Mouse (Mus musculus) midbrain, embryonic 16.5 days (tissue): ENCODE data around the gene 1700125H20Rik. TPM values are rescaled to one million over a fixed set of nuclear protein-coding genes. Genes with fewer than 3 reads are reported as not detected.

Experiments used
- ATAC-seq: fragments of 200-750 bp; cut with Nextera tagmentation; 2 replicates; pipeline ENCODE4 v1.8.0; 2017; ENCODE audit warnings: moderate TSS enrichment
- H3K27ac ChIP-seq: fragments of 300-500 bp; sonication (generic); 2 replicates; pipeline ENCODE4 v1.5.1; 2014; ENCODE audit warnings: mild to moderate bottlenecking, low read length, mixed read lengths
- H3K27me3 ChIP-seq: fragments of 300-500 bp; sonication (generic); 2 replicates; pipeline ENCODE4 v1.6.1; 2014; ENCODE audit warnings: low read depth, low read length, mixed read lengths; ENCODE audit not compliant: control insufficient read depth, insufficient read depth
- H3K36me3 ChIP-seq: fragments of 300-500 bp; sonication (generic); 2 replicates; pipeline ENCODE4 v1.6.1; 2014; ENCODE audit warnings: mild to moderate bottlenecking, low read length, moderate library complexity, mixed read lengths; ENCODE audit not compliant: control insufficient read depth, insufficient read depth
- H3K4me1 ChIP-seq: fragments of 300-500 bp; sonication (generic); 2 replicates; pipeline ENCODE4 v1.6.1; 2014; ENCODE audit warnings: mild to moderate bottlenecking, low read length, mixed read lengths; ENCODE audit not compliant: control insufficient read depth, insufficient read depth
- H3K4me2 ChIP-seq: fragments of 300-500 bp; sonication (generic); 2 replicates; pipeline ENCODE4 v1.6.1; 2014; ENCODE audit warnings: mild to moderate bottlenecking, low read length, mixed read lengths
- H3K4me3 ChIP-seq: fragments of 300-500 bp; sonication (generic); 2 replicates; pipeline ENCODE4 v1.5.1; 2014; ENCODE audit warnings: low read depth, mild to moderate bottlenecking, low read length, moderate library complexity, mixed read lengths
- H3K9ac ChIP-seq: fragments of 300-500 bp; sonication (generic); 2 replicates; pipeline ENCODE4 v1.6.1; 2014; ENCODE audit warnings: low read depth, low read length, mixed read lengths
- H3K9me3 ChIP-seq: fragments of 300-500 bp; sonication (generic); replicated peaks from 2 replicates; pipeline ENCODE4 v1.6.1; 2014; ENCODE audit warnings: mild to moderate bottlenecking, low read length, mixed read lengths; ENCODE audit not compliant: control insufficient read depth, poor library complexity, severe bottlenecking
- WGBS: fragments of 180-500 bp; shearing (Covaris S2); extraction: QIAGEN DNeasy Blood & Tissue Kit; methylation state at CpG from one replicate; pipeline ENCODE4 v1.1.7; 2014; 5-methylcytosine and 5-hydroxymethylcytosine counted together
- polyA plus RNA-seq: library from polyadenylated mRNA; unstranded; fragments of >200 nt; fragmentation: Nextera tagmentation; extraction: Ambion mirVana; gene quantifications from 2 replicates; pipeline ENCODE4 v1.2.1, GENCODE M21; 2015

The 1700125H20Rik gene
- polyA plus RNA-seq: 0.44 and 0.48 TPM in 2 replicates

DNA sequence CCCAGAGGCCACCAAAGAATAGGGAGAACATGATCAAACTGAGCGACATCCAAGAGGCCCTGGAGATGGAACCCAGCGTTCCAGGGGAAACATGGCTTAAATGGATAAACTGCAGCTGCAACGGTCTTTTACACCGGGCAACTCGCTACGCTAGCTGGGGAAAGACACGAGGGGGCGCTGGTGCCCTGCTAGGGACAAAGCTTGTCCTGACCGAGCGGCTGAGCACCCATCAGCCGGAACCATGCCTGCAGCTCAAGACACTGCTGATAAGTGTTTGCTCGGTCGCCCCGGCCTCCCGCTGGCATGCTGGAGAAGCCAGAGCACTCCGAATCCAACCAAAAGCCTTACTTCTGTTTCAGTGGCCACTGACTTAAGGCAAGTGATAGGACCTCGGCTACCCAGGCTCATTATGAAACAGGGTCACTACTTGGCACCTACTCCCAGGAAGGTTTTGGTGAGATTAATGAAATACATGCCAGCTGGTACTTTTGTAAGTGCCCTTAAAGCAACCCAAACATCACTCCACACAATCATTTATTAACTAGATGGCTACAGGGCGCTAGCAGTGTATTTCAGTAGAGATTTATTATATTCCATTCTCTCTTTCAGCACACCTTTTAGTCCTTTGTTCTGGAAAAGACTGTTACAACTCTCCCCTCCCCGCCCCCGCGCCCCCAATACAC, at the start of gene 1700125H20Rik:
Gene 1700125H20Rik (plus strand): TSS at position 347 of the 683 bp plus-strand sequence.
- peak within 1 kb of the TSS; percentile 33 for H3K4me3 ChIP-seq
- peaks cover 6% of the 10 kb centered on the region for H3K4me1 ChIP-seq
- peak within 1 kb of the TSS; percentile 57 for H3K9ac ChIP-seq
- ATAC-seq: peak; percentile 86; the same call in 1 of the 2 replicates
- no peaks in the 10 kb centered on the region for H3K36me3 ChIP-seq
- no peaks in the 10 kb centered on the region for H3K9me3 ChIP-seq
- WGBS: 15% methylated on average over 21 of the region's 21 CpGs
- H3K4me2 ChIP-seq: peak within 1 kb of the TSS; percentile 77
- no peaks in the 10 kb centered on the region; the same call in 1 of the 2 replicates for H3K27me3 ChIP-seq
- no peak within 1 kb of the TSS for H3K27ac ChIP-seq

GRCm38 (mm10) chr11:85122073-85122472, 48.1 kb upstream of the 1700125H20Rik start:
- Histone ChIP-seq H3K4me1 (no peaks in the 10 kb centered on the region), H3K9ac (no peak overlapping the region), H3K27me3 (no peaks in the 10 kb centered on the region), H3K9me3 (no peaks in the 10 kb centered on the region), H3K4me2 (no peak overlapping the region), H3K36me3 (no peaks in the 10 kb centered on the region), H3K27ac (no peak overlapping the region), H3K4me3 (no peak overlapping the region)
- WGBS: 79% methylated on average over 1 of the region's 1 CpGs
- ATAC-seq: no peak

DNA sequence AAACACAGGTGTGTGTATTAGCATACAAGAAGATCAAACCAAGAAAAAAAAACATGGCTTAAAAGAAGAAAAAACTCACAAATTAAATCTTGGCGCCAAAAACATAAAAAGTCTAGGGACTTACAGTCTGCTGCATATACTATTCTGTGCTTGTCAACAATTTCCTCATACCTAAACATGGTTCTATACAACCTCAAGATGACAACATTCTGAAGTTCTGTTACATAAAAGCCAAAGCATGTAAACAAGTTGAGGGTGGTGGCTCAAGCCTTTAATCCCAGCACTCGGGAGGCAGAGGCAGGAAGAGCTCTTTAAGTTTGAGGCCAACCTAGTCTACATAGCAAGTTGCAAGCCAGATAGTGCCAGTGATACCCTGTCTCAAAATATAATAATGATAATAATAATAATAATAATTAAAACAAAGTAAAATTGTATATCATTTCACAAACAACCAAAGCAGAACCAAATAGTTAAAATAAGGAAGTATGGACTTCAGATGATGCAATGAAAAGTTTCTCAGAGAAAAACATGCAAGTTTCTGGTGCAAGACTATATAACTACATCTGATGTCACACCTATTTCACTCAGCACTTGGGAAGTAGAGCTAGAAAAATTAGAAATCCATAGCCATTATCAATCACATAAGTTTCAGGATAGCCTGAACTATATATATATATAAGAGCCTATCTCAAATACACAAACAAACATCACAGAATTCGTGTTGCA, 46.8 kb upstream of the 1700125H20Rik start:
- no peak overlapping the region for H3K4me3 ChIP-seq
- H3K4me2 ChIP-seq: no peak overlapping the region
- no peak for ATAC-seq
- WGBS: 90% methylated on average over 3 of the region's 3 CpGs
- H3K9me3 ChIP-seq: no peaks in the 10 kb centered on the region
- H3K4me1 ChIP-seq: no peaks in the 10 kb centered on the region
- H3K9ac ChIP-seq: no peak overlapping the region
- no peaks in the 10 kb centered on the region for H3K27me3 ChIP-seq
- H3K27ac ChIP-seq: no peak overlapping the region
- no peaks in the 10 kb centered on the region for H3K36me3 ChIP-seq

GRCm38 (mm10) chr11:85126257-85127102, 43.7 kb upstream of the 1700125H20Rik start:
- no peaks in the 10 kb centered on the region for H3K27me3 ChIP-seq
- WGBS: 89% methylated on average over 2 of the region's 2 CpGs
- H3K4me3 ChIP-seq: no peak overlapping the region
- no peak overlapping the region for H3K4me2 ChIP-seq
- no peak overlapping the region for H3K9ac ChIP-seq
- no peak overlapping the region for H3K27ac ChIP-seq
- H3K4me1 ChIP-seq: no peaks in the 10 kb centered on the region
- no peaks in the 10 kb centered on the region for H3K36me3 ChIP-seq
- H3K9me3 ChIP-seq: no peaks in the 10 kb centered on the region
- no peak for ATAC-seq

DNA sequence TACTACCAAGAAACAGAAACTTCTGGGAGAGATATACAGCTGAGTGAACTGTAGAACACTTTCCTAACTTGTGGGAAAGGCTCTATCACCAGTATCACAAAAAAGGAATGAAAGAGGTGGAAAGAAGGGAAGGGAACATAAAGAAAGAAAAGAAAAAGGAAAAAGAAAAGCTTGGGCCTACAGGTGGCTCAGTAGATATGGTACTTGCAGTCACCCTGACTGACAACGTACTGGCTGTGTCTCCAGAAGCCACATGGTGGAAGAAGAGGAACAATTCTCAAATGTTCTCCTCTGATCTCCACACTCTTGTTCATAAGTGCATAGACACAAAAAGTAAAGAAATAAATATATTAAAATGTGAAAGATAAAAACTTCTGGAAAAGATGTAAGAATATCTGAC, 41.3 kb upstream of the 1700125H20Rik start:
- Histone ChIP-seq H3K4me3 (no peak overlapping the region), H3K4me1 (no peaks in the 10 kb centered on the region), H3K4me2 (no peak overlapping the region), H3K27me3 (no peaks in the 10 kb centered on the region), H3K9me3 (no peaks in the 10 kb centered on the region), H3K27ac (no peak overlapping the region), H3K36me3 (no peaks in the 10 kb centered on the region), H3K9ac (no peak overlapping the region)
- 90% methylated on average over 1 of the region's 1 CpGs for WGBS
- no peak for ATAC-seq

DNA sequence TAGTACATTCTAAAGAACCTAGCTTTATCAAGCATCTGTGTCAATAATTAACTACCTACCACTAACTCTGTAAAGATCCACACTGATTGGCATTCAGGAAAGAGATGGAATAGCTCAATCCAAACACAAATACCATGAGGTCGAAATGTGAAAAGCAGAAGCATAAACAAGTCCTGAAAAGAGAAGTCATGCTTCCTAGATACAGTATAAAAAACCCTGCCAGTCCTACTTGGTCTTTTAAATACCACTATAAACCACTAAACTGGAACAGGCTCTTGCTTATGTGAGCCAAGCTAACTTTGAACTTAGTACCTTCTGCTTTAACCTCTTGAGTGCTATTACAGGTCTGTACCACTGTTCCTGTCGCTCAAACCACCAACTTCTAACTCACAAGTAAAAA, 38.7 kb upstream of the 1700125H20Rik start:
- WGBS: 85% methylated on average over 2 of the region's 2 CpGs
- H3K27me3 ChIP-seq: no peaks in the 10 kb centered on the region
- ATAC-seq: no peak

DNA sequence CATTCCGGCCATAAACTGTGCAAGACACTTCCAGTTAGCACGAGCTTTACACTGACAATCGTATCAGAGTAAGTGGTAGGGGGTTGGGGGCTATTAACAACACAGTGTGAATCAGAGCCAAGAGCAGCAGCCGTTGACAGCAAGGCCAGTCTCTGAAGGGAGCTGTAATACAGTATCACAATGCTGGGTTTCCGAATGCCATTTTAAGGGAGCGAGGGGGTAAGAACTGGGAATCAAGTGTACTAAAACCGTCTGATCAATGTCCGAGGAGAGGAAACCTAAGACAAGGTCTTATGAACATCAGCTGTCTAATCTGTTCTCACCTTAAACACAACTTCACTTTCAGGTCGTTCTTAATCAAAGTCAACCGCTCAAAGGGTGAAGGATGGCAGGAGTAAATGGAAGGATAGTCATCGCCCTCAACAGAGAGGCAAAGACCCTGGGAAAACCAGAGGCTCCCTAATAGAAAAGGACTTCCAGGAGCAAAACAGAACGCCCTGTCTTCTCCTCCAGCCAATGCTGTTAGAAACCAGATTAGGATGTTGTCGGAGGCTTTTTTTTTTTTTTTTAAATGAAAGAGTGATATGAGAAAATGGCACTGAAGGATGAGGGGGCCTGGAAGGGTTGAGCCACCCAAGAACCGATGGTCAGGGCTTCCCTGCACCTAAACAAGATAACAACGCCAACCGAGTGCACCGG, 31.3 kb upstream of the 1700125H20Rik start:
- ATAC-seq: no peak
- peak overlapping the region; percentile 92 for H3K9ac ChIP-seq

More for the DNA sequence above, 38.7 kb upstream of the 1700125H20Rik start:
- Histone ChIP-seq H3K27ac (no peak overlapping the region), H3K4me1 (peaks cover 4% of the 10 kb centered on the region), H3K36me3 (no peaks in the 10 kb centered on the region), H3K9me3 (no peaks in the 10 kb centered on the region), H3K9ac (no peak overlapping the region), H3K4me3 (no peak overlapping the region), H3K4me2 (no peak overlapping the region)

More for the DNA sequence above, 31.3 kb upstream of the 1700125H20Rik start:
- Histone ChIP-seq H3K4me1 (peaks cover 22% of the 10 kb centered on the region), H3K36me3 (no peaks in the 10 kb centered on the region), H3K27ac (peak overlapping the region; percentile 91), H3K4me3 (peak overlapping the region; percentile 94), H3K4me2 (peak overlapping the region; percentile 83), H3K9me3 (no peaks in the 10 kb centered on the region), H3K27me3 (no peaks in the 10 kb centered on the region)
- under 1% methylated on average over 17 of the region's 17 CpGs for WGBS
